Mouse (Mus musculus): ENCODE results near the gene Gm20662. TPM values are rescaled to one million over a fixed set of nuclear protein-coding genes. Genes with fewer than 3 reads are reported as not detected.

Gm20662 gene
- polyA plus RNA-seq, 1 experiment from 2014 or later = 0.64 TPM

DNA sequence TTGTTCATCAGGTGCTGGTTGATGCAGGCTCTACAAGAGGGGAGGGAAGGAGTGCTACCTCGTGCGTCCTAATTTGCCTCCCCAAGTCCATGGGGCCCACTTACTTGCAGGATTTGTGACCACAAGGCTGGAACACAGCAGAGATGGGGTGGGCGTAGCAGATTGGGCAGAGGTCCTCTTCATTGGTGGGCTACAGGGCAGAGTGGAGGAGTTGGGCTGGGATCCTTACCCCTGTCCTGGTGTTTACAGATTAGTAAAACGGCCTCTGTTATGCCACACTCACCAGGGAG is 55.7 kb downstream of the Gm20662 start:
- H3K27me3 ChIP-seq (ENCODE audit: insufficient read depth, low read length) = no peaks in the 10 kb centered on the region
- peaks cover 48% of the 10 kb centered on the region for H3K36me3 ChIP-seq (ENCODE audit: insufficient read depth, low read length)
- 83% methylated on average over 4 of the region's 4 CpGs for WGBS
- no peak overlapping the region for H3K4me2 ChIP-seq (replicated peaks; ENCODE audit: low read depth, low read length)
- no peaks in the 10 kb centered on the region for H3K9me3 ChIP-seq (ENCODE audit: low read length)
- peaks cover 27% of the 10 kb centered on the region for H3K4me1 ChIP-seq (ENCODE audit: insufficient read depth, low read length)
- H3K27ac ChIP-seq (ENCODE audit: low read length) = no peak overlapping the region
- H3K9ac ChIP-seq (replicated peaks; ENCODE audit: low read length) = no peak overlapping the region
- no peak for ATAC-seq (ENCODE audit: low FRiP score, low TSS enrichment)
- no peak overlapping the region for H3K4me3 ChIP-seq (ENCODE audit: low read length)

GRCm38 (mm10) chr9:108052411-108052810 is 56.3 kb downstream of the Gm20662 start:
- no peak overlapping the region for H3K9ac ChIP-seq (replicated peaks; ENCODE audit: low read length)
- no peak overlapping the region for H3K27ac ChIP-seq (ENCODE audit: low read length)
- ATAC-seq (ENCODE audit: low FRiP score, low TSS enrichment) = no peak
- H3K9me3 ChIP-seq (ENCODE audit: low read length) = no peaks in the 10 kb centered on the region
- WGBS = 75% methylated on average over 7 of the region's 7 CpGs
- no peak overlapping the region for H3K4me2 ChIP-seq (replicated peaks; ENCODE audit: low read depth, low read length)
- peaks cover 49% of the 10 kb centered on the region for H3K36me3 ChIP-seq (ENCODE audit: insufficient read depth, low read length)
- no peaks in the 10 kb centered on the region for H3K27me3 ChIP-seq (ENCODE audit: insufficient read depth, low read length)
- peaks cover 27% of the 10 kb centered on the region for H3K4me1 ChIP-seq (ENCODE audit: insufficient read depth, low read length)
- no peak overlapping the region for H3K4me3 ChIP-seq (ENCODE audit: low read length)

- peaks cover 55% of the 10 kb centered on the region for H3K36me3 ChIP-seq (ENCODE audit: insufficient read depth, low read length)
- no peaks in the 10 kb centered on the region for H3K27me3 ChIP-seq (ENCODE audit: insufficient read depth, low read length)
- H3K27ac ChIP-seq (ENCODE audit: low read length) = no peak within 1 kb of the TSS
- H3K9me3 ChIP-seq (ENCODE audit: low read length) = no peaks in the 10 kb centered on the region
- H3K4me3 ChIP-seq (ENCODE audit: low read length) = peak within 1 kb of the TSS; percentile 17
- 55% methylated on average over 20 of the region's 20 CpGs for WGBS
- peak; percentile 55 for ATAC-seq (ENCODE audit: low FRiP score, low TSS enrichment)
- peak within 1 kb of the TSS; percentile 45 for H3K4me2 ChIP-seq (replicated peaks; ENCODE audit: low read depth, low read length)
- H3K9ac ChIP-seq (replicated peaks; ENCODE audit: low read length) = peak within 1 kb of the TSS; percentile 46
- peaks cover 21% of the 10 kb centered on the region for H3K4me1 ChIP-seq (ENCODE audit: insufficient read depth, low read length)
Observed at GRCm38 (mm10) chr9:108052885-108053664, 56.9 kb downstream of the Gm20662 start, which contains the start of gene Amigo3. TSS of gene Amigo3 (plus strand) at chr9:108053159.

- no peak for ATAC-seq (ENCODE audit: low FRiP score, low TSS enrichment)
- Histone ChIP-seq H3K9me3 (ENCODE audit: low read length) (no peaks in the 10 kb centered on the region), H3K4me2 (replicated peaks; ENCODE audit: low read depth, low read length) (no peak overlapping the region), H3K4me1 (ENCODE audit: insufficient read depth, low read length) (peaks cover 16% of the 10 kb centered on the region), H3K9ac (replicated peaks; ENCODE audit: low read length) (no peak overlapping the region), H3K27me3 (ENCODE audit: insufficient read depth, low read length) (no peaks in the 10 kb centered on the region), H3K4me3 (ENCODE audit: low read length) (no peak overlapping the region; the same call in 1 of the 2 replicates), H3K36me3 (ENCODE audit: insufficient read depth, low read length) (peaks cover 62% of the 10 kb centered on the region), H3K27ac (ENCODE audit: low read length) (no peak overlapping the region)
- WGBS = 92% methylated on average over 15 of the region's 15 CpGs
Observed at GRCm38 (mm10) chr9:108053665-108054225, 57.6 kb downstream of the Gm20662 start.

- H3K9me3 ChIP-seq (ENCODE audit: low read length) = no peaks in the 10 kb centered on the region
- peaks cover 68% of the 10 kb centered on the region for H3K36me3 ChIP-seq (ENCODE audit: insufficient read depth, low read length)
- no peak overlapping the region for H3K4me3 ChIP-seq (ENCODE audit: low read length)
- H3K9ac ChIP-seq (replicated peaks; ENCODE audit: low read length) = no peak overlapping the region
- H3K4me1 ChIP-seq (ENCODE audit: insufficient read depth, low read length) = peaks cover 15% of the 10 kb centered on the region
- ATAC-seq (ENCODE audit: low FRiP score, low TSS enrichment) = no peak
- 90% methylated on average over 22 of the region's 22 CpGs for WGBS
- H3K4me2 ChIP-seq (replicated peaks; ENCODE audit: low read depth, low read length) = no peak overlapping the region
- no peak overlapping the region for H3K27ac ChIP-seq (ENCODE audit: low read length)
- H3K27me3 ChIP-seq (ENCODE audit: insufficient read depth, low read length) = no peaks in the 10 kb centered on the region
Observed at GRCm38 (mm10) chr9:108054331-108055040, 58.3 kb downstream of the Gm20662 start.

DNA sequence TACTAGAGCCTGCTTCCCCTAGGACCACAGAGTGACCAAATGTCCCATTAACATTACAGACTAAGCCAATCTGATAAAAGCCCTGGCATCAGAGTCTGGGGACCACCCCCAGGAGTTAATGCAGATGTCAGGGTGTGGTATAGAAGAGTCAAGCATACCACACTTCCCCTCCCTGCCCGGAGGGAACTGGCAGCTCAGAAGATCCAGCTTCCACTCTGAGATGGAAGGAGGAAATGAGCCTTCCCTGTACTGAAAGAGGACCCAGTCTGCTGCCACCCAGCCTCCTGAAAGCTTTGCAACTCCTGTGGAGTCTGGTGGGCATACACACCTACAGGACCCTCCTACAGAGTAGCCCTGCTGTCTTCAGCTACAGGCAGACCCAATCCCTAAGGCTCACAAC is 58.9 kb downstream of the Gm20662 start:
- Histone ChIP-seq H3K36me3 (ENCODE audit: insufficient read depth, low read length) (peaks cover 71% of the 10 kb centered on the region), H3K4me3 (ENCODE audit: low read length) (no peak overlapping the region), H3K9ac (replicated peaks; ENCODE audit: low read length) (no peak overlapping the region), H3K27me3 (ENCODE audit: insufficient read depth, low read length) (no peaks in the 10 kb centered on the region), H3K4me1 (ENCODE audit: insufficient read depth, low read length) (peaks cover 10% of the 10 kb centered on the region), H3K4me2 (replicated peaks; ENCODE audit: low read depth, low read length) (no peak overlapping the region), H3K27ac (ENCODE audit: low read length) (no peak overlapping the region), H3K9me3 (ENCODE audit: low read length) (no peaks in the 10 kb centered on the region)
- ATAC-seq (ENCODE audit: low FRiP score, low TSS enrichment) = no peak
- 72% methylated on average over 1 of the region's 1 CpGs for WGBS

- no peak overlapping the region for H3K9ac ChIP-seq (replicated peaks; ENCODE audit: low read length)
- WGBS = 91% methylated on average over 6 of the region's 6 CpGs
- no peak overlapping the region for H3K27ac ChIP-seq (ENCODE audit: low read length)
- no peaks in the 10 kb centered on the region for H3K27me3 ChIP-seq (ENCODE audit: insufficient read depth, low read length)
- H3K4me1 ChIP-seq (ENCODE audit: insufficient read depth, low read length) = peaks cover 4% of the 10 kb centered on the region
- H3K36me3 ChIP-seq (ENCODE audit: insufficient read depth, low read length) = peaks cover 69% of the 10 kb centered on the region
- H3K4me2 ChIP-seq (replicated peaks; ENCODE audit: low read depth, low read length) = no peak overlapping the region
- no peaks in the 10 kb centered on the region for H3K9me3 ChIP-seq (ENCODE audit: low read length)
- no peak overlapping the region for H3K4me3 ChIP-seq (ENCODE audit: low read length)
- ATAC-seq (ENCODE audit: low FRiP score, low TSS enrichment) = no peak
Observed at GRCm38 (mm10) chr9:108055661-108056237, 59.6 kb downstream of the Gm20662 start.

- Histone ChIP-seq H3K27ac (ENCODE audit: low read length) (no peak overlapping the region), H3K36me3 (ENCODE audit: insufficient read depth, low read length) (peaks cover 61% of the 10 kb centered on the region), H3K4me2 (replicated peaks; ENCODE audit: low read depth, low read length) (no peak overlapping the region), H3K9ac (replicated peaks; ENCODE audit: low read length) (no peak overlapping the region), H3K4me1 (ENCODE audit: insufficient read depth, low read length) (peaks cover 4% of the 10 kb centered on the region), H3K9me3 (ENCODE audit: low read length) (no peaks in the 10 kb centered on the region), H3K4me3 (ENCODE audit: low read length) (no peak overlapping the region), H3K27me3 (ENCODE audit: insufficient read depth, low read length) (no peaks in the 10 kb centered on the region)
- ATAC-seq (ENCODE audit: low FRiP score, low TSS enrichment) = no peak
- 76% methylated on average over 28 of the region's 28 CpGs for WGBS
Observed at GRCm38 (mm10) chr9:108056361-108057261, 60.5 kb downstream of the Gm20662 start.

- Histone ChIP-seq H3K9ac (replicated peaks; ENCODE audit: low read length) (no peak overlapping the region), H3K4me1 (ENCODE audit: insufficient read depth, low read length) (peaks cover 4% of the 10 kb centered on the region), H3K4me3 (ENCODE audit: low read length) (no peak overlapping the region), H3K36me3 (ENCODE audit: insufficient read depth, low read length) (peaks cover 58% of the 10 kb centered on the region), H3K4me2 (replicated peaks; ENCODE audit: low read depth, low read length) (no peak overlapping the region), H3K9me3 (ENCODE audit: low read length) (no peaks in the 10 kb centered on the region), H3K27me3 (ENCODE audit: insufficient read depth, low read length) (no peaks in the 10 kb centered on the region), H3K27ac (ENCODE audit: low read length) (no peak overlapping the region)
- no peak for ATAC-seq (ENCODE audit: low FRiP score, low TSS enrichment)
- 92% methylated on average over 5 of the region's 5 CpGs for WGBS
Observed at GRCm38 (mm10) chr9:108057262-108057562, 61.1 kb downstream of the Gm20662 start.
